Comparison of ENCODE assay signal across 14 mouse cellular contexts in genomic region chr8:9158652-9159051, GRCm38 (mm10).
DNase-seq lines count a peak whose midpoint lies in the region; ATAC-seq and TF ChIP-seq lines count a peak whose summit lies in the region.
"Had no signal": no experiment of that assay in that cellular context is flagged by ENCODE, and none has a peak within 500 bp of the region (broad histone marks: within the 10 kb centered on the region; RNA-seq: fewer than 3 reads in every experiment).

No protein-coding gene starts in this region.

- H3K4me1 ChIP-seq in embryonic facial prominence, embryonic 12.5 days, result peaks cover 5% of the 10 kb centered on the region; the same call in 1 of the 2 replicates
- H3K4me1 ChIP-seq in hindbrain, embryonic 15.5 days (replicated peaks), result peaks cover 24% of the 10 kb centered on the region
- peaks cover 36% of the 10 kb centered on the region for H3K4me1 ChIP-seq in neural tube, embryonic 13.5 days (replicated peaks)

- no peak overlapping the region for H3K4me2 ChIP-seq in embryonic facial prominence, embryonic 12.5 days (replicated peaks)
- H3K4me2 ChIP-seq in hindbrain, embryonic 15.5 days, result peak overlapping the region; percentile 26
- H3K4me2 ChIP-seq in neural tube, embryonic 13.5 days, result no peak overlapping the region
- H3K4me2 ChIP-seq: kidney, embryonic 15.5 days; liver, embryonic 12.5 days had no signal

- H3K4me3 ChIP-seq in left cerebral cortex, adult 2 months, result 0 out of 2 replicates have a peak overlapping the region, but pooled peaks have one; percentile 14
- no peak overlapping the region for H3K4me3 ChIP-seq in embryonic facial prominence, embryonic 12.5 days
- H3K4me3 ChIP-seq in hindbrain, embryonic 15.5 days, result no peak overlapping the region
- no peak overlapping the region for H3K4me3 ChIP-seq in neural tube, embryonic 13.5 days
- H3K4me3 ChIP-seq: kidney, embryonic 15.5 days; liver, embryonic 12.5 days; myocyte had no signal

- TF ChIP-seq CTCF in left cerebral cortex, adult 2 months (IDR thresholded peaks at IDR 0.05), result no peak

- no peak for DNase-seq in left cerebral cortex, adult 2 months (ENCODE audit: extremely low spot score in 1 of 2, low spot score in 2 of 2)
- DNase-seq in left cerebral cortex, postnatal 4 days, result no peak
- no peak for DNase-seq in adrenal gland, adult 18-20 months (ENCODE audit: low spot score in 2 of 2)
- no peak for DNase-seq in Muller cell, postnatal 12 days (ENCODE audit: inconsistent ontology term)
- DNase-seq: cerebellum, postnatal 25 days; lung, postnatal 36 days; thymus, adult 2 months had no signal

- peak overlapping the region; percentile 28; the same call in 1 of the 2 replicates for H3K27ac ChIP-seq in left cerebral cortex, adult 2 months
- H3K27ac ChIP-seq in embryonic facial prominence, embryonic 12.5 days, result 0 out of 2 replicates have a peak overlapping the region, but pooled peaks have one; percentile 11
- H3K27ac ChIP-seq in hindbrain, embryonic 15.5 days (replicated peaks), result peak overlapping the region; percentile 57
- H3K27ac ChIP-seq in neural tube, embryonic 13.5 days (replicated peaks), result peak overlapping the region; percentile 72
- H3K27ac ChIP-seq: kidney, embryonic 15.5 days; liver, embryonic 12.5 days had no signal

- 60% methylated on average over 13 of the region's 13 CpGs for WGBS in embryonic facial prominence, embryonic 12.5 days
- WGBS in hindbrain, embryonic 15.5 days, result 46% methylated on average over 13 of the region's 13 CpGs
- 60% methylated on average over 13 of the region's 13 CpGs for WGBS in neural tube, embryonic 13.5 days

- H3K9ac ChIP-seq in embryonic facial prominence, embryonic 12.5 days, result no peak overlapping the region
- H3K9ac ChIP-seq in hindbrain, embryonic 15.5 days, result no peak overlapping the region
- H3K9ac ChIP-seq in neural tube, embryonic 13.5 days, result 0 out of 2 replicates have a peak overlapping the region, but pooled peaks have one; percentile 14
- H3K9ac ChIP-seq: kidney, embryonic 15.5 days; liver, embryonic 12.5 days had no signal

- H3K27me3 ChIP-seq in embryonic facial prominence, embryonic 12.5 days, result no peaks in the 10 kb centered on the region
- no peaks in the 10 kb centered on the region for H3K27me3 ChIP-seq in hindbrain, embryonic 15.5 days
- H3K27me3 ChIP-seq in neural tube, embryonic 13.5 days, result no peaks in the 10 kb centered on the region
- H3K27me3 ChIP-seq: liver, embryonic 12.5 days had no signal

- H3K9me3 ChIP-seq in embryonic facial prominence, embryonic 12.5 days, result no peaks in the 10 kb centered on the region
- H3K9me3 ChIP-seq in hindbrain, embryonic 15.5 days, result no peaks in the 10 kb centered on the region
- H3K9me3 ChIP-seq in neural tube, embryonic 13.5 days, result no peaks in the 10 kb centered on the region
- H3K9me3 ChIP-seq: kidney, embryonic 15.5 days; liver, embryonic 12.5 days had no signal

- ATAC-seq in embryonic facial prominence, embryonic 12.5 days (ENCODE audit: insufficient number of reproducible peaks, insufficient read depth, low FRiP score, low TSS enrichment), result no peak
- ATAC-seq in hindbrain, embryonic 15.5 days (ENCODE audit: low FRiP score, low read depth), result 0 out of 2 replicates have a peak, but pooled peaks have one; percentile 43
- ATAC-seq in neural tube, embryonic 13.5 days (ENCODE audit: low read depth), result 0 out of 2 replicates have a peak, but pooled peaks have one; percentile 7
- ATAC-seq in megakaryocyte, adult 5-6 weeks (ENCODE audit: poor library complexity, severe bottlenecking), result no peak
- ATAC-seq: liver, embryonic 12.5 days had no signal

- intact Hi-C loops in left cerebral cortex, adult 2 months (cut with DNase I), result no loop called here
- intact Hi-C loops in left cerebral cortex, postnatal 4 days (cut with DNase I), result no loop called here

- H3K36me3 ChIP-seq in embryonic facial prominence, embryonic 12.5 days, result no peaks in the 10 kb centered on the region
- H3K36me3 ChIP-seq in hindbrain, embryonic 15.5 days, result no peaks in the 10 kb centered on the region
- H3K36me3 ChIP-seq in neural tube, embryonic 13.5 days, result no peaks in the 10 kb centered on the region
- H3K36me3 ChIP-seq: kidney, embryonic 15.5 days; liver, embryonic 12.5 days had no signal

Comparison
In these comparisons a context has a peak if more than half of its experiments do, and no peak if none do; other contexts are left out.
1. H3K27ac ChIP-seq: peak in every context shown above with its lines; median percentile 72 in neural tube, embryonic 13.5 days; 57 in hindbrain, embryonic 15.5 days; 28 in left cerebral cortex, adult 2 months; 11 in embryonic facial prominence, embryonic 12.5 days.
2. ATAC-seq: peak in hindbrain, embryonic 15.5 days (single experiment) and neural tube, embryonic 13.5 days (single experiment); none in embryonic facial prominence, embryonic 12.5 days (single experiment) and megakaryocyte, adult 5-6 weeks (single experiment).